Mouse (Mus musculus) bone marrow, adult 2 months (tissue): ENCODE data around the gene Ttc30a2.

ENCODE experiments used
- CTCF ChIP-seq: fragments of 200-500 bp; IDR thresholded peaks from 2 replicates; pipeline ENCODE4 v1.5.1; 2011; ENCODE audit warnings: low read length, control low read depth; ENCODE audit not compliant: control insufficient read depth, insufficient read depth
- POLR2A ChIP-seq: fragments of 200-500 bp; IDR thresholded peaks from 2 replicates; pipeline ENCODE4 v1.6.1; 2011; ENCODE audit warnings: low read depth, mild to moderate bottlenecking, control low read depth, low read length, borderline replicate concordance; ENCODE audit not compliant: control insufficient read depth

DNA sequence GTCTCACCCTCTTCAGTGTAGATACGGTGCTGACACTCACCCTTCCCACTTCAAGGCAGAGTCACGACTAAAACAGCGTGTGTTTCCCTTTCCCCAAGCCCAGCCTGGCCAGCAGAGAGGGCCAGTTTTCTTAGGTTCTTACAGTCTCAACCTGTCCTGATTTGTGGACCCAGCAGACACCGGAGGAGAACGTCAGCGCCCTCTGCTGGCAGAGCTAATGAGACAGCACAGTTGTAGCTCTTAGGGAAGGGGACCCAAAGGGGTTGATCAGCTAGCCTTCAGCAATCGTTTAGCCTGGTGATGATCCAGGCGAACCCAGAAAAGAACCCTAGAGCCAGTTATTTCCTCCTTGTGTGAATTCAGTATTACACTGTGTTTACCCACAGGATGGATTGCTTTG, 23.4 kb upstream of the Ttc30a2 start:
- TF ChIP-seq CTCF: peak; percentile 85
- no peak for TF ChIP-seq POLR2A
